Mouse (Mus musculus): ENCODE measurements around the gene Ifitm3. TPM values are rescaled to one million over a fixed set of nuclear protein-coding genes. Genes with fewer than 3 reads are reported as not detected.
"Not testable (repeated sequence)": the region's sequence is repeated elsewhere in the genome, so short reads cannot be mapped to it uniquely, and the experiment has no call there.

Ifitm3 gene
- total RNA-seq, 2 experiments from 2014 or later, result 9.1 to 10.3 TPM

- intact Hi-C loops (cut with DNase I), result no loop called here
- DNase-seq (ENCODE audit: low spot score in 2 of 2), result peak in 1 of 2 experiments; percentile 61
Measured at GRCm38 (mm10) chr7:140973396-140974165, 37.0 kb downstream of the Ifitm3 start.

GRCm38 (mm10) chr7:140971479-140972171 is 38.9 kb downstream of the Ifitm3 start:
- intact Hi-C loops (cut with DNase I), result no loop called here
- DNase-seq (ENCODE audit: low spot score in 2 of 2), result no peak

DNA sequence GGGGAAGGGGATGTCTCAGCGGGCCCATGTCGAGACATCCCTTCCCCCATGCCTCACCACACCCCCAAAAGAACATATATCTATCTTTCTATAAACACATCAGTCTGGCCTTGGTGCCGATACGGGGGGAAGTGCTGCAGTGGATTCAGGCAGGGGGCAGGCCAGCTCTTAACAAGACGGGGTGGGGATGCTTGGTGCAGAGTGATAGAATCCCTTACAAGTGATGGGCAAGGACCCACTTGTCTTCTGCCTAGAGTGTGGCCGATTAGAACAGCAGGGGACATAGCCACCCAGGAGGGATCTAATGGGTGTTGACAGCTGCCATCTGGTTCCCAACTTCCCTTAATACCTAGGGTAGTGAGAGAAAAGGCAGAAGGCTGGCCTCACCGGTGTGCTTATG is 39.6 kb downstream of the Ifitm3 start:
- intact Hi-C loops (cut with DNase I), result no loop called here
- DNase-seq (ENCODE audit: low spot score in 2 of 2), result no peak

DNA sequence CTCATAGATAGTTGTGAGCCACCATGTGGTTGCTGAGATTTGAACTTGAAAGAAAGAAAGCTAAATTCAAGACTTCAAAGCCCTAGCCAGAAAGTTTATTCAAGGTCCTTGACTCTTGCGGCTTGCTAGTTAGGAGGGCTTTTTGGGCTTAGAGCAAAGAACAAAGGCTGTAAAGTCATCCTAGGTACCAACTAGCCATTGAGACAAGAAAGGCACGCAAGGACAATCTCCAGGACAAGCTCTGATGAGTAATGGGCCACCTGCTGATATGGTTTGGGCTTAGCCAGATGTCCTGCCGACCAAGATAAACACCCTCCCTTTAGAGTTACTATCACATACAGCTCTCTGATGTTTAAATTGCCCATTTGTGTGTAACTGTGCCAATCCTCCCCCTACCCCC is 41.9 kb downstream of the Ifitm3 start:
- DNase-seq (ENCODE audit: low spot score in 2 of 2); intact Hi-C loops (cut with DNase I): not testable (repeated sequence)

DNA sequence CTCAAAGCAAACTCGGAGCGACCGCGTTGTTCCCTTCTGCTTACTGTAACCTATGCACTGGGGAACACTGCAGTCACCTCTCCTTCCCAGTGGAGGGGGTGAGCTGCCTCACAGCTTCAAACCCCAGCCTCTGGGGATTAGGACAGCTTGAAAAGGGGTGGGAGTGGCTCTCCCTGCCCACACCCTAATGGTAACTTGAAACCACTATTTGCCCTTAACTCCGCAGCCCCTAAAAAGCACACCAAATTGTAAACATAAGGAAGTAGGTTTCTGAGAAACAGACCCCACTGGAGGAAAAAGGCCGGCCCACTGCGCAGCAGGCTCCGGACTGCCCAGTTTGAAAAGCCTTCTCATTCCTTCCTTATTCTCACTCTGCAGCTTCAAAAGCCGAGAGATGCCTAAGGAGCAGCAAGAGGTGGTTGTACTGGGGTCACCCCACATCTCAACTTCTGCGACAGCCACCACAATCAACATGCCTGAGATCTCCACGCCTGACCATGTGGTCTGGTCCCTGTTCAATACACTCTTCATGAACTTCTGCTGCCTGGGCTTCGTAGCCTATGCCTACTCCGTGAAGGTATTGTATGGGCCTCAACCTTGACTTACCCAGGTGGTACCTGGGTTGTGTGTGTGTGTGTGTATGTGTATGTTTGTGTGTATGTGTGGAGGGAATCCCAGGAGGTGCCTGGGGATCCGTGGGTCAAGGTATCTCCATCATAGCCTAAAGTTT is 42.5 kb downstream of the Ifitm3 start:
- DNase-seq (ENCODE audit: low spot score in 2 of 2), result no peak
- intact Hi-C loops (cut with DNase I), result no loop called here

GRCm38 (mm10) chr7:140966921-140967320 is 43.6 kb downstream of the Ifitm3 start, which contains the start of gene Ifitm1:
Gene Ifitm1, plus strand, starts transcription at chr7:140967221.
- intact Hi-C loops (cut with DNase I), result no loop called here
- DNase-seq (ENCODE audit: low spot score in 2 of 2), result no peak

- intact Hi-C loops (cut with DNase I), result no loop called here
- DNase-seq (ENCODE audit: low spot score in 2 of 2), result no peak
Measured at GRCm38 (mm10) chr7:140962733-140963132, 47.8 kb downstream of the Ifitm3 start.

GRCm38 (mm10) chr7:140961416-140961815 is 49.2 kb downstream of the Ifitm3 start:
- DNase-seq (ENCODE audit: low spot score in 2 of 2), result no peak
- intact Hi-C loops (cut with DNase I), result no loop called here

GRCm38 (mm10) chr7:140960026-140960425 is 50.5 kb downstream of the Ifitm3 start:
- intact Hi-C loops (cut with DNase I), result no loop called here
- no peak for DNase-seq (ENCODE audit: low spot score in 2 of 2)

Other genes starting within 250 kb of the Ifitm3 start
- gene Cyp2e1, start 247.0 kb downstream of the Ifitm3 start, total RNA-seq (2021), result not detected
- under 1 TPM; 0.24 to 0.38 TPM for gene Syce1, start 222.9 kb downstream of the Ifitm3 start, total RNA-seq (2021)
- 10 to 100 TPM; 15.3 to 16.3 TPM for gene Zfp941, start 188.6 kb downstream of the Ifitm3 start, total RNA-seq (2021)
- gene Urah, start 175.8 kb downstream of the Ifitm3 start, total RNA-seq (2021), result 1 to 10 TPM; 1.1 to 1.5 TPM
- gene Scgb1c1, start 165.2 kb downstream of the Ifitm3 start, total RNA-seq (2021), result not detected
- gene Odf3, start 163.0 kb downstream of the Ifitm3 start, total RNA-seq (2021), result not detected
- gene Gm45785, start 154.4 kb downstream of the Ifitm3 start, total RNA-seq (2021), result under 1 TPM; 0.93 to 0.99 TPM
- gene Ric8a, start 153.8 kb downstream of the Ifitm3 start, total RNA-seq (2021), result 10 to 100 TPM; 77.1 to 81.7 TPM
- 10 to 100 TPM; 25.4 to 27.2 TPM for gene Bet1l, start 153.2 kb downstream of the Ifitm3 start, total RNA-seq (2021)
- 100 to 1,000 TPM; 128 to 133 TPM for gene Psmd13, start 128.8 kb downstream of the Ifitm3 start, total RNA-seq (2021)
- 10 to 100 TPM; 66.2 to 67.2 TPM for gene Sirt3, start 128.5 kb downstream of the Ifitm3 start, total RNA-seq (2021)
- 1 to 10 TPM in 1 of 2 experiments, not detected in 1; 1.6 TPM for gene Cox8b, start 110.3 kb downstream of the Ifitm3 start, total RNA-seq (2021)
- gene Nlrp6, start 89.9 kb downstream of the Ifitm3 start, total RNA-seq (2021), result under 1 TPM; 0.36 to 0.37 TPM
- 1 to 10 TPM; 3.8 to 3.9 TPM for gene Pgghg, start 69.4 kb downstream of the Ifitm3 start, total RNA-seq (2021)
- not detected for gene Ifitm5, start 60.5 kb downstream of the Ifitm3 start, total RNA-seq (2021)
- not detected for gene Gm45717, start 54.8 kb downstream of the Ifitm3 start, total RNA-seq (2021)
- 10 to 100 TPM; 11.5 to 15.0 TPM for gene Ifitm2, start 54.8 kb downstream of the Ifitm3 start, total RNA-seq (2021)
- 1 to 10 TPM; 4.7 to 4.9 TPM for gene Ifitm1, start 43.5 kb downstream of the Ifitm3 start, total RNA-seq (2021)
- gene Ifitm6, start 7.2 kb upstream of the Ifitm3 start, total RNA-seq (2021), result not detected
- not detected for gene Gm17387, start 18.4 kb upstream of the Ifitm3 start, total RNA-seq (2021)
- gene B4galnt4, start 50.3 kb upstream of the Ifitm3 start, total RNA-seq (2021), result 10 to 100 TPM; 92.9 to 93.9 TPM
- gene Pkp3, start 67.4 kb upstream of the Ifitm3 start, total RNA-seq (2021), result under 1 TPM in 1 of 2 experiments, not detected in 1; 0.55 TPM
- 1 to 10 TPM; 2.5 to 2.6 TPM for gene Sigirr, start 89.8 kb upstream of the Ifitm3 start, total RNA-seq (2021)
- not detected for gene Ano9, start 107.0 kb upstream of the Ifitm3 start, total RNA-seq (2021)
- 10 to 100 TPM; 52.9 to 65.6 TPM for gene Ptdss2, start 111.6 kb upstream of the Ifitm3 start, total RNA-seq (2021)
- gene Rnh1, start 162.1 kb upstream of the Ifitm3 start, total RNA-seq (2021), result 10 to 100 TPM; 25.8 to 25.9 TPM
- gene Hras, start 183.2 kb upstream of the Ifitm3 start, total RNA-seq (2021), result 100 to 1,000 TPM; 249 to 272 TPM
- gene Lrrc56, start 183.4 kb upstream of the Ifitm3 start, total RNA-seq (2021), result 1 to 10 TPM; 3.6 to 4.5 TPM
- not detected for gene Lmntd2, start 203.3 kb upstream of the Ifitm3 start, total RNA-seq (2021)
- under 1 TPM in 1 of 2 experiments, not detected in 1; 0.47 TPM for gene Rassf7, start 205.1 kb upstream of the Ifitm3 start, total RNA-seq (2021)
- gene Phrf1, start 218.0 kb upstream of the Ifitm3 start, total RNA-seq (2021), result 10 to 100 TPM; 65.9 to 66.6 TPM

All from left cerebral cortex, postnatal 14 days (tissue).